Mouse (Mus musculus) testis, adult 2 months (tissue): Measurements from ENCODE around the gene Smim22.

Source experiments
- CTCF ChIP-seq: fragments of 200-500 bp; IDR thresholded peaks from 2 replicates; pipeline ENCODE4 v1.5.1; 2012; ENCODE audit warnings: low read depth, mild to moderate bottlenecking, inconsistent platforms, low read length, moderate library complexity; ENCODE audit not compliant: control insufficient read depth, insufficient read depth, insufficient replicate concordance
- POLR2A ChIP-seq: fragments of 200-500 bp; IDR thresholded peaks from 2 replicates; pipeline ENCODE4 v1.6.1; 2012; ENCODE audit warnings: low read depth, mild to moderate bottlenecking, inconsistent platforms, low read length, moderate library complexity; ENCODE audit not compliant: control insufficient read depth

DNA sequence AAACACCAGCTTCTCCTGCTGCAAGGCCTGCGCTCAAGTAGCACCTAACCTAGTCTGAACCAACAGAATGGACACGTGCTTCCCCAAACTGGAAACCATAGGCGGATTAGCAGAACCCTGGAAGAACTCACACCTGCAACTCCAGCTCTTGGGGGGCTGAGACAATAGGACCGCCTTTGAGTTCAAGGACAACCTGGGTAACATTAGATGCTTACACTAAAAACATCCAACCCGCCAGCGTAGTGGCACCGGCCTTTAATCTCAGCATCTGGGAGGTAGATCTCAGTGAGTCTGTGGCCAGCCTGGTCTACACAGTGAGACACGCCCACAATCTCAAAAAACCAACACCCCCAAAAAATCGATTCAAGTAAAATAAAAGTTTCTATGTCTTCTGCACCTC, 43.7 kb upstream of the Smim22 start:
- TF ChIP-seq POLR2A, result no peak
- no peak for TF ChIP-seq CTCF
